Mouse (Mus musculus): ENCODE data around the gene 0610012G03Rik. TPM values are rescaled to one million over a fixed set of nuclear protein-coding genes. Genes with fewer than 3 reads are reported as not detected.
"Not testable (repeated sequence)": the region's sequence is repeated elsewhere in the genome, so short reads cannot be mapped to it uniquely, and the experiment has no call there.

0610012G03Rik gene
- total RNA-seq (2021), result 10 to 100 TPM; 50.3 to 55.0 TPM
- long read RNA-seq, experiment 1, transcript 0610012G03Rik-201 (1 exons, 1,445 nt), result major isoform, 305 of 305 reads
- long read RNA-seq, experiment 1, partial matches to known transcripts, result 0 of 305 reads
- long read RNA-seq, experiment 1, other reads (novel, unspliced or antisense), result 0 of 305 reads
- long read RNA-seq, experiment 2, transcript 0610012G03Rik-201 (1 exons, 1,445 nt), result major isoform, 379 of 379 reads
- long read RNA-seq, experiment 2, partial matches to known transcripts, result 0 of 379 reads
- long read RNA-seq, experiment 2, other reads (novel, unspliced or antisense), result 0 of 379 reads

DNA sequence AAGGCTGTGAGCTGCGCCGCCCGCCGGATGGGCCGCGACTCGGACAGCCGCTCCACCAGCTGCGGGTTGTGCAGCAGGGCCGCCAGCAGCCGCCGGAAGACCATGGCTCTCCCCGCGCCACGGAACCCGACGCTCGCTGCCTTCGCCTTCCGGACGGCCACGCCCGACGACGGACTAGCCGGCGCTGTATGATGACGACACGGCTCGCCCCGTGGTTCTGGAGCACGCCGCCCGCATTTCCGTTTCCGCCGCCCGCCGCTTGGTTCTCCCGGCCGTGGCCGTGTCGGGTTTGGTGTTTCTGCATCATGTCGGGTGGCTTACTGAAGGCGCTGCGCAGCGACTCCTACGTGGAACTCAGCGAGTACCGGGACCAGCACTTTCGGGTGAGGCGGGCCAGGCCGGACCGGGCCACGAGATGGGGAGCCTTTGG is at the start of gene 0610012G03Rik, which contains the start of gene Ncbp2:
TSS of gene 0610012G03Rik (minus strand) at position 150 of the 430 bp plus-strand sequence.
TSS of gene Ncbp2 (plus strand) at position 169 of the 430 bp plus-strand sequence.
- intact Hi-C loops (cut with DNase I), result loop anchor here (2.0 kb wide), 1 partner anchor 54 kb away; the partner anchor contains the start of gene Senp5
- DNase-seq, result peak; percentile 92 to 94

GRCm38 (mm10) chr16:31996371-31996770 is 48.1 kb upstream of the 0610012G03Rik start:
- DNase-seq, result no peak
- intact Hi-C loops (cut with DNase I), result no loop called here

- no peak for DNase-seq
- intact Hi-C loops (cut with DNase I), result no loop called here
Measured at GRCm38 (mm10) chr16:31993946-31994345, 45.7 kb upstream of the 0610012G03Rik start.

DNA sequence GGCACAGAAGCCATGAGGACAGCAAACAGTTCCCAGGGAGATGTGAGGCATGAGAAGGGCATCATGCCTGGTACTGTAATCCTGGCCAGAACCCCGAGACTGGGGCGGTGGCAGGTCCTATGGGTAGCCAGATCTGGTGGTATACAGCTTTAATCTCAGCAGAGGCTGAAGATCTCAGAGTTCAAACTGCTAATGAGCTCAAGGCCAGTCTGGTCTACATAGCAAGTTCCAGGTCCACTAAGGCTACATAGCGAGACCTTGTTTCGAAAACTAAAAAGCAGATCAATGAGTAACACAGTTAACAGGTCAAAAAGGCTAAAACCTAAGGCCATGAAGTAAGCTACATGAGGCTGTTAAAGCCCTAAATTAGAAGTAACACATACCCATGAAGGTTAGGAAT is 44.9 kb upstream of the 0610012G03Rik start:
- DNase-seq, result no peak
- intact Hi-C loops (cut with DNase I), result no loop called here

- no peak for DNase-seq
Measured at GRCm38 (mm10) chr16:31992039-31992438, 43.7 kb upstream of the 0610012G03Rik start.

DNA sequence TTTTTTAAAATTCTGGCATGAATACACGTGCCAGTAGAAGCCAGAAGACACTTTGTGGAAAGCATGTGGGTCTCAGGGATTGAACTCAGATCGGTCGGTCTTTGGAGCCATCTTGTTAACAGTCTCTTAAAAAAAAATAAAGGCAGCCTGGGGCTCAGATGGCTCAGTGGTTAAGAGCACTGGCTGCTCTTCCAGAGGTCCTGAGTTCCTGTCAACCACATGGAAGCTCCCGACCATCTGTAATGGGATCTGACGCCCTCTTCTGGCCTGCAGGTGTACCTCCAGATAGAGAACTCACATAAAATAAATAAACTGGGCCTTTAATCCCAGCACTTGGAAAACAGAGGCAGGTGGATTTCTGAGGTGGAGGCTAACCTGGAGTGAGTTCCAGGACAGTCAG is 32.7 kb upstream of the 0610012G03Rik start:
- intact Hi-C loops (cut with DNase I), result no loop called here
- DNase-seq, result no peak

More at GRCm38 (mm10) chr16:31992039-31992438, 43.7 kb upstream of the 0610012G03Rik start:
- intact Hi-C loops (cut with DNase I), result no loop called here

DNA sequence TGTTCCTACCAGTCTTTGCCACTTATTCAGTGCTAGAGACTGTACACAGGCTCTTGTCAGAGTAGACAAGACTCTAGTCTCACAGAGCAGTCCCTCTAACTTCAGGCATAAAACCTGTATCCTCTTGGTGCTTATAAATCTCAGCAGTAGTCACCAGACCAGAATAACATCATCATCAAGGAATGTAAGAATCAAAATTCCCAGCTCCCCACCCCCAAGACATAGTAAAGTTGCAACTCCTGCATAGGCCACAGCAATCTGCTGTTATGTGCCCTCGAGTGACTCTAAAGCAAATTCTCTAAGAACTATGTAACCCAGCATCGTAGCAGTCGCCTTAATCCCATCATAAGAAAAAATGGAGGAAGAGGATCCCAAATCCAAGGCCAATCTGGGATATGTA is 31.2 kb upstream of the 0610012G03Rik start:
- DNase-seq, result no peak
- intact Hi-C loops (cut with DNase I), result no loop called here

GRCm38 (mm10) chr16:31975258-31975657 is 27.0 kb upstream of the 0610012G03Rik start:
- intact Hi-C loops (cut with DNase I), result no loop called here
- no peak for DNase-seq

DNA sequence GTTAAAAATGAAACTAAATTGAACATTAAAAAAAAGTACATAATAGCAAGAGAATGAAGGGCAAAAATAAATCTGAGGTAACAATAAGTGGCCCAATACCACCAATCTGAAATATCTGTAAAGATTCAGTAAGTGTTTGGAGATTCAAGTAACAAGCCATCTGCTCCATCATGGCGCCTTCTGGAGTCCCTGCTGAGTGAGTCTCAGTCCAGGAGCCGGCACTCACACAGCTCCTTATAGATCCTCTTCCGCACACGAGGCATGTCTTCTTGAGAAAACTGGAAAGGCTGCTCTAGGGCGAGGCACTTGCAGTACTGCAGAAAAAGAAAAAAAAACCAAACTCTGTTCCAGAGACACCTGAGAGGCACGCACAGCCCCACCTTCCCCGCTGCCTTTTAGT is 14.9 kb upstream of the 0610012G03Rik start:
- DNase-seq, result no peak
- intact Hi-C loops (cut with DNase I), result no loop called here

DNA sequence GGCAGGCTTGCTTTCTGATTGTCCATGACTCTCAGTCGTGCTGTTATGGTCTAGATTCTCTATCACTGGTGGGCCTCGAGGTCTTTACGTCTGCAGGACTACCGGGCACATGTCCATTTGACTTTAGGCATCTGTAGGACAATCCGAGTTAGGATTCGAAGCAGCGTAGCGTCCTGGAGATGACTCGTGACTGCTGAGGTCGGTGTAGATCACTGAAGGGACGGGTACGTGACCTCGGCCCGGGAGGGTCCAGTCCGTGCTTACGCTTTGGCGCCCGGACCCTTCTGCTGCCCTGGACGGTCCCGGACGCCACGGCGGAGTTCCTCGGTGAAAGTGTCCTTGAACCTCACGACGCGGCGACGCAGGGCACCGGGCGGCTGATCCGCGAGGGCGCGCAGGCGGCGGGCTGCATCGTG is 385 bp downstream of the 0610012G03Rik start:
- DNase-seq, result no peak
- intact Hi-C loops (cut with DNase I), result loop anchor here (2.0 kb wide), 1 partner anchor 55 kb away; the partner anchor contains the start of gene Senp5

DNA sequence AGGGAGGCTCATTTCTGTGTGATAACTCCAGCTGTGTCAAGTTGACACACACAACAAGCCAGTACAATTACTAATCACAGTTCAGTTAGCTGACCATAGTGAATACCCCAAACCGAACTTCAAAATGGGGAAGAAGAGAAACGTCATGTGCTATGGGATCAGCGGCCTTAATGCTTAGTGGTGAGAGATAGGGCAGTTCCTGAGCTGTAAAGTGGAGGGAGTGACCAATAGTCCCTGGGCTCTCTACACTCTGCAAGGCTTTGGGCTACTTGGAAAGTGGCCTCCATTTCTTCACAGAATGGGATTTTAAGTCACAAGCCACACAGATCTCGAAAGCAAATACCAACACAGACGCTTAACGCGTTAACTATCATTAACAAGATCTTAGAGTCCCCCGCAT is 961 bp downstream of the 0610012G03Rik start:
- DNase-seq, result no peak
- intact Hi-C loops (cut with DNase I), result no loop called here

- DNase-seq; intact Hi-C loops (cut with DNase I): not testable (repeated sequence)
Measured at GRCm38 (mm10) chr16:31945986-31946385, 2.3 kb downstream of the 0610012G03Rik start.

- DNase-seq, result no peak
- intact Hi-C loops (cut with DNase I), result no loop called here
Measured at GRCm38 (mm10) chr16:31945372-31945771, 2.9 kb downstream of the 0610012G03Rik start.

- no peak for DNase-seq
- intact Hi-C loops (cut with DNase I), result no loop called here
Measured at GRCm38 (mm10) chr16:31944698-31945255, 3.5 kb downstream of the 0610012G03Rik start.

- peak; percentile 57 to 66 for DNase-seq
- intact Hi-C loops (cut with DNase I), result no loop called here
Measured at GRCm38 (mm10) chr16:31943980-31944379, 4.3 kb downstream of the 0610012G03Rik start.

GRCm38 (mm10) chr16:31940586-31940985 is 7.7 kb downstream of the 0610012G03Rik start:
- DNase-seq, result no peak
- intact Hi-C loops (cut with DNase I), result no loop called here

DNA sequence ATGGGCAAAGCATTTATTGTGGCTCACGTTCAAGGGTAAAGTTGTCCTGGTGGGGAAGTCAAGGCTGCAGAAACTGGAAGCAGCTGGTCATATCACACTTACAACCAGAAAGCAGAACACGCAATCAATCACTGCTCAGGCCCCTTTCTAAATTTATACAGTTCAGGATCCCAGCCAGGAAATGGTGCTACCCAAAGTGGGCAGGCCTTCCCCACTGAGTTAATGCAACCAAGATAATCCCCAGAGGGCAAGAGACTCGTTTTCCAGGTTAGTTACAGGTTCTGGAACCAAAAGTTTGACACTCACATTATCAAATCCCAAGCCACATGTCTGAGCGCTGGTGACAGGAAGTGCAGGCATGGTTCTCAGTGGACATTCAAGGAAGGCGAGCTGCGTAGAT is 9.4 kb downstream of the 0610012G03Rik start:
- intact Hi-C loops (cut with DNase I), result no loop called here

GRCm38 (mm10) chr16:31936568-31936967 is 11.7 kb downstream of the 0610012G03Rik start:
- intact Hi-C loops (cut with DNase I), result no loop called here
- no peak for DNase-seq

More for the DNA sequence above, 9.4 kb downstream of the 0610012G03Rik start:
- no peak for DNase-seq

- DNase-seq, result no peak
- intact Hi-C loops (cut with DNase I), result no loop called here
Measured at GRCm38 (mm10) chr16:31935091-31935979, 13.0 kb downstream of the 0610012G03Rik start.

DNA sequence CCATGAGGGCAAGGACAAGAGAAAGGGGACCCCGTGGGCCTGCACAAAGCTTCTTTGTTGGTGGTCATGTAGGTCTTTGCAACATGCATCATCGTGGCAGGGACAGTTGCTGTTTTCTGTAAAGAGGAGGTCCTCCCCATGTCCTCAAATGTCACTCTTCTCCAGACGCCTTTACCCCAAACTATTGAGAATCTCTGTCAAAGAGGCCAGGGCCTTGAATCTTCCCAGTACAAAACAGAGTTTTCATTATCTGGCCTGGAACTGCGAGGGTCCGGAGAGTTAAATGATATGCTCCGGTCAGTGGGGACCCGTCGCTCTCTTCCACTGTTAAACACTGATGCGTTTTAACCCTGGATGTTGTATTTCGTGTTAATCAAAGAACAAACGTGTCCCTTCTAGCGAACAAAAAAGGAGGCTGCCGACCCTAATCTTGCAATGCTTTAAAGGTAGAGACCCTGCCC is 13.7 kb downstream of the 0610012G03Rik start:
- intact Hi-C loops (cut with DNase I), result no loop called here
- no peak for DNase-seq
